Mouse (Mus musculus) hindbrain, embryonic 14.5 days (tissue): ENCODE measurements around the gene Slc20a1. TPM values are rescaled to one million over a fixed set of nuclear protein-coding genes. Genes with fewer than 3 reads are reported as not detected.
A peak's percentile ranks its signal among the peaks of the same experiment; 100 is the strongest.

ENCODE experiments used
- ATAC-seq: fragments of 200-750 bp; cut with Nextera tagmentation; 2 replicates; pipeline ENCODE4 v1.8.0; 2017; ENCODE audit warnings: moderate number of reproducible peaks, mild to moderate bottlenecking, moderate TSS enrichment, moderate library complexity; ENCODE audit not compliant: low FRiP score
- DNase-seq: peaks from one replicate; pipeline ENCODE4 v3.0.0-alpha.2; 2015; ENCODE audit warnings: low spot score
- H3K27ac ChIP-seq: fragments of 300-500 bp; sonication (generic); 2 replicates; pipeline ENCODE4 v1.5.1; 2014; ENCODE audit warnings: mild to moderate bottlenecking, moderate library complexity
- H3K27me3 ChIP-seq: fragments of 300-500 bp; sonication (generic); 2 replicates; pipeline ENCODE4 v1.6.1; 2014; ENCODE audit warnings: mild to moderate bottlenecking, low read length, mixed read lengths; ENCODE audit not compliant: control insufficient read depth, insufficient read depth
- H3K36me3 ChIP-seq: fragments of 300-500 bp; sonication (generic); replicated peaks from 2 replicates; pipeline ENCODE4 v1.6.1; 2014; ENCODE audit not compliant: control insufficient read depth, insufficient read depth
- H3K4me1 ChIP-seq: fragments of 300-500 bp; sonication (generic); replicated peaks from 2 replicates; pipeline ENCODE4 v1.6.1; 2014; ENCODE audit warnings: antibody characterized with exemption, low read length, mixed read lengths; ENCODE audit not compliant: control insufficient read depth, insufficient read depth
- H3K4me2 ChIP-seq: fragments of 300-500 bp; sonication (generic); replicated peaks from 2 replicates; pipeline ENCODE4 v1.6.1; 2014; ENCODE audit warnings: mild to moderate bottlenecking, moderate library complexity
- H3K4me3 ChIP-seq: fragments of 300-500 bp; sonication (generic); replicated peaks from 2 replicates; pipeline ENCODE4 v1.5.1; 2014; ENCODE audit warnings: mild to moderate bottlenecking, low read length
- H3K9ac ChIP-seq: fragments of 300-500 bp; sonication (generic); 2 replicates; pipeline ENCODE4 v1.6.1; 2014
- H3K9me3 ChIP-seq: fragments of 300-500 bp; sonication (generic); 2 replicates; pipeline ENCODE4 v1.6.1; 2016; ENCODE audit warnings: low read length; ENCODE audit not compliant: control insufficient read depth
- WGBS: fragments of 180-500 bp; shearing (Covaris S2); extraction: QIAGEN DNeasy Blood & Tissue Kit; methylation state at CpG from one replicate; pipeline ENCODE4 v1.1.7; 2014; 5-methylcytosine and 5-hydroxymethylcytosine counted together
- polyA plus RNA-seq: library from polyadenylated mRNA; unstranded; fragments of >200 nt; fragmentation: Nextera tagmentation; extraction: Ambion mirVana; gene quantifications from 2 replicates; pipeline ENCODE4 v1.2.1, GENCODE M21; 2014

Gene Slc20a1
- polyA plus RNA-seq, 1 experiment from 2014 or later: 50.7 TPM

GRCm38 (mm10) chr2:129256006-129256405 lies 57.4 kb downstream of the Slc20a1 start:
- Histone ChIP-seq H3K9ac (no peak overlapping the region), H3K4me1 (no peaks in the 10 kb centered on the region), H3K9me3 (no peaks in the 10 kb centered on the region), H3K36me3 (no peaks in the 10 kb centered on the region), H3K4me2 (no peak overlapping the region), H3K27ac (no peak overlapping the region), H3K4me3 (no peak overlapping the region), H3K27me3 (no peaks in the 10 kb centered on the region)
- ATAC-seq: no peak
- DNase-seq: no peak
- 63% methylated on average over 4 of the region's 4 CpGs for WGBS

GRCm38 (mm10) chr2:129258056-129258455 lies 59.5 kb downstream of the Slc20a1 start:
- H3K4me3 ChIP-seq: no peak overlapping the region
- no peaks in the 10 kb centered on the region for H3K4me1 ChIP-seq
- H3K36me3 ChIP-seq: no peaks in the 10 kb centered on the region
- H3K9me3 ChIP-seq: no peaks in the 10 kb centered on the region
- no peaks in the 10 kb centered on the region for H3K27me3 ChIP-seq
- DNase-seq (no peak), ATAC-seq (no peak)
- no peak overlapping the region for H3K9ac ChIP-seq
- WGBS: 96% methylated on average over 3 of the region's 3 CpGs
- no peak overlapping the region for H3K4me2 ChIP-seq
- no peak overlapping the region for H3K27ac ChIP-seq

- 29% methylated on average over 7 of the region's 7 CpGs for WGBS
- no peaks in the 10 kb centered on the region for H3K36me3 ChIP-seq
- H3K4me1 ChIP-seq: no peaks in the 10 kb centered on the region
- no peaks in the 10 kb centered on the region for H3K9me3 ChIP-seq
- H3K27me3 ChIP-seq: no peaks in the 10 kb centered on the region
- DNase-seq (peak; percentile 93), ATAC-seq (peak; percentile 84)
- no peak overlapping the region for H3K9ac ChIP-seq
- H3K4me2 ChIP-seq: peak overlapping the region; percentile 25
- no peak overlapping the region for H3K4me3 ChIP-seq
- H3K27ac ChIP-seq: no peak overlapping the region
Measured at GRCm38 (mm10) chr2:129258475-129259211, 60.1 kb downstream of the Slc20a1 start.

- DNase-seq (no peak), ATAC-seq (no peak)
- no peaks in the 10 kb centered on the region for H3K27me3 ChIP-seq
- no peaks in the 10 kb centered on the region for H3K36me3 ChIP-seq
- H3K4me3 ChIP-seq: no peak overlapping the region
- H3K9ac ChIP-seq: no peak overlapping the region
- WGBS: 76% methylated on average over 3 of the region's 3 CpGs
- no peak overlapping the region for H3K4me2 ChIP-seq
- H3K27ac ChIP-seq: no peak overlapping the region
- no peaks in the 10 kb centered on the region for H3K9me3 ChIP-seq
- no peaks in the 10 kb centered on the region for H3K4me1 ChIP-seq
Measured at GRCm38 (mm10) chr2:129260646-129261045, 62.1 kb downstream of the Slc20a1 start.

Other genes starting within 250 kb of the Slc20a1 start
- gene Zc3h6, start 231.4 kb upstream of the Slc20a1 start, polyA plus RNA-seq: 3.1 and 4.8 TPM in 2 replicates
- 19.8 and 22.8 TPM in 2 replicates for gene Gm10762, start 231.0 kb upstream of the Slc20a1 start, polyA plus RNA-seq
- 0.79 and 0.90 TPM in 2 replicates for gene Vinac1, start 150.6 kb upstream of the Slc20a1 start, polyA plus RNA-seq
- gene Ttl, start 132.8 kb upstream of the Slc20a1 start, polyA plus RNA-seq: 40.4 and 42.6 TPM in 2 replicates
- gene Polr1b, start 97.8 kb upstream of the Slc20a1 start, polyA plus RNA-seq: 9.6 and 12.1 TPM in 2 replicates
- 22.4 and 24.3 TPM in 2 replicates for gene Chchd5, start 69.1 kb upstream of the Slc20a1 start, polyA plus RNA-seq
- 9.8 and 13.6 TPM in 2 replicates for gene Ckap2l, start 98.4 kb downstream of the Slc20a1 start, polyA plus RNA-seq
- 0.14 and 0.31 TPM in 2 replicates for gene Il1a, start 111.2 kb downstream of the Slc20a1 start, polyA plus RNA-seq
- not detected in 2 replicates for gene Il1b, start 172.4 kb downstream of the Slc20a1 start, polyA plus RNA-seq